Mouse (Mus musculus): ENCODE measurements around the gene Krtap31-1. TPM values are rescaled to one million over a fixed set of nuclear protein-coding genes. Genes with fewer than 3 reads are reported as not detected.
"Not testable (repeated sequence)": the region's sequence is repeated elsewhere in the genome, so short reads cannot be mapped to it uniquely, and the experiment has no call there.

Gene Krtap31-1
- polyA plus RNA-seq (2012; ENCODE audit: insufficient read depth, insufficient read length, missing spikeins): not detected in 2 replicates

DNA sequence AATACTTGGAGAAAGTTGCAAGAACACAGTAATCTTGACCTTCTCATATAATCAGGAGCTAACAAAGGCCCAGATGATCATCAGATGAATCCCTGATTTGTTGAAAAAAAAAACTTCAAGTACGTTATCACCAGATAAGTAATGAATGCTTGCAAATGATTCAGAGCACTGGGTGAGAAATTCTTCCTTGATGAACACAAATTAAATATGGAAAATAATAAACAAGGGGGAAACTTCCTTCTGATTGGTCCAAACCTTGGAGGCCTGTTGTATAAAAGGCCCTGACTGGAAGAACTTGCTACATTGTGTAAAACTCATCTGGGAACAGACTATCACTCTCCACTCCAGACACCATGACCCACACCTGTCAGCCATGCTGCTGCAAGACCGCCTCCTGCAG is at the start of gene Krtap31-1:
TSS of gene Krtap31-1 (plus strand) at position 301 of the 400 bp plus-strand sequence.
- Histone ChIP-seq H3K4me1 (ENCODE audit: control insufficient read depth, insufficient read depth, insufficient read length, low read length) (no peaks in the 10 kb centered on the region), H3K4me3 (ENCODE audit: insufficient read depth, low read depth, low read length) (no peak within 1 kb of the TSS), H3K27ac (replicated peaks; ENCODE audit: low read depth, low read length) (no peak within 1 kb of the TSS)

DNA sequence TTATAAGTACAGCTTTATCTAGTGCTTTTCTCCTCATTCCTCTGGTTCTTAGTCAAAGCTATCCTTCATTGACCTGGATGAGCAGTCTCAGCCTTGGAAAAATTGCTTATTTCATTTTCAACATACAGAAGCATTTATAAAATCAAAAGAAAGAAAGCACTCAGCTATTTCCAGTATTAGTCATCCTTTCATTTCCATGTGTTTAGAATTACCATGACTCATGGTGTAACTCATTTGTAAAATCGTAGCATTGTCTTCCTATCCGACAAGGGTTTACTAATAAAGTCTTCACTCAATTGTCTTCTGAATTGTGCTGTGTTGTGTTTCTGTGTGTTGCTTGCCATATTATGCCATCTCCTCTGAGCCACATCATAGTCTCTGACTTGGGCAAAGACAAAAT is 49.0 kb upstream of the Krtap31-1 start:
- Histone ChIP-seq H3K27ac (replicated peaks; ENCODE audit: low read depth, low read length) (no peak overlapping the region), H3K4me3 (ENCODE audit: insufficient read depth, low read depth, low read length) (no peak overlapping the region), H3K4me1 (ENCODE audit: control insufficient read depth, insufficient read depth, insufficient read length, low read length) (no peaks in the 10 kb centered on the region)

DNA sequence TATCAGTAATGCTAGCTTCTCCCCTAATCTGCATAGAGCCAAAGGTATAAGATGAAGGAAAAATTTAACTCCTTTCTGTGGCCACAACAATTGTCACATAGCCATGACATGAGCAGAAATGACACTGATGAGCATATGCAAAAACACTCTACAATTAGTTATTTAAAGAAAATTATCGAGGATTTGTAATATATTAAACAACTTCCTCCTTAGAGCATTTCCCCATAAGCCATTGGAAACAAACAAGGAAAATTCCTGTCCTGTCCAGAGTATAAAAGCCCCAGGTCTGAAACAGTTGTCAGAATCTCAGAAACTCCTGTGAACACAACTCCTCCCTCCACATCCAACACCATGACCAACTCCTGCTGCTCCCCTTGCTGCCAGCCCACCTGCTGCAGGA is 43.5 kb upstream of the Krtap31-1 start, which contains the start of gene Gm11559:
TSS of gene Gm11559 (plus strand) at position 301 of the 400 bp plus-strand sequence.
- H3K27ac ChIP-seq (replicated peaks; ENCODE audit: low read depth, low read length); H3K4me1 ChIP-seq (ENCODE audit: control insufficient read depth, insufficient read depth, insufficient read length, low read length); H3K4me3 ChIP-seq (ENCODE audit: insufficient read depth, low read depth, low read length): not testable (repeated sequence)

DNA sequence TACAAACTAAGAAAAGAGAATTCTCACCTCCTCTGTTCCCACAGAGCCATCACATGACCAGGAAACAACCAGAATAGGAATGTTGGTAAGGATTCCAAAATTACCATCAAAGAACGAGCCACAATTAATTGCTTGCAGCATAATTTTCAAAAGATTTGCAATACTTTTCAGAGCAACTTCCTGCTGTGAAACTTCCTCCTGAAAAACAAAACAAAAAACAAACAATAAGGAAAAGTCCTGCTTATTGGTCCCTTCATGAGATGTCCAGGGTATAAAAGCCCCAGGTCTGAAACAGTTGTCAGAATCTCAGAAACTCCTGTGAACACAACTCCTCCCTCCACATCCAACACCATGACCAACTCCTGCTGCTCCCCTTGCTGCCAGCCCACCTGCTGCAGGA is 34.6 kb upstream of the Krtap31-1 start, which contains the start of gene Krtap9-1:
TSS of gene Krtap9-1 (plus strand) at position 301 of the 400 bp plus-strand sequence.
- H3K4me3 ChIP-seq (ENCODE audit: insufficient read depth, low read depth, low read length): not testable (repeated sequence)

DNA sequence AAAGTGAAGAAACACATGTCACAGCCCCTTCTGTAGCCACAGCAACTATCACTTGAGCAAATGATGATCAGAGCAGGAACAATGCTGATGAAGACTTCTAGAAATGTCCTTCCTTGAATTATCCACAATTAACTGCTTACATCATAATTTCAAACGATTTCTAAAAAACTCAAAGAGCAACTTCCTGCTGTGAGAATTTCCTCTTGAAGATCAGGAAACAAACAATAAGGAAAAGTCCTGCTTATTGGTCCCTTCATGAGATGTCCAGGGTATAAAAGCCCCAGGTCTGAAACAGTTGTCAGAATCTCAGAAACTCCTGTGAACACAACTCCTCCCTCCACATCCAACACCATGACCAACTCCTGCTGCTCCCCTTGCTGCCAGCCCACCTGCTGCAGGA is 28.8 kb upstream of the Krtap31-1 start, which contains the start of gene Gm11567:
TSS of gene Gm11567 (plus strand) at position 301 of the 400 bp plus-strand sequence.
- H3K27ac ChIP-seq (replicated peaks; ENCODE audit: low read depth, low read length); H3K4me3 ChIP-seq (ENCODE audit: insufficient read depth, low read depth, low read length); H3K4me1 ChIP-seq (ENCODE audit: control insufficient read depth, insufficient read depth, insufficient read length, low read length): not testable (repeated sequence)

More for the DNA sequence above, 34.6 kb upstream of the Krtap31-1 start, which contains the start of gene Krtap9-1:
- not testable (repeated sequence) for H3K4me1 ChIP-seq (ENCODE audit: control insufficient read depth, insufficient read depth, insufficient read length, low read length); H3K27ac ChIP-seq (replicated peaks; ENCODE audit: low read depth, low read length)

DNA sequence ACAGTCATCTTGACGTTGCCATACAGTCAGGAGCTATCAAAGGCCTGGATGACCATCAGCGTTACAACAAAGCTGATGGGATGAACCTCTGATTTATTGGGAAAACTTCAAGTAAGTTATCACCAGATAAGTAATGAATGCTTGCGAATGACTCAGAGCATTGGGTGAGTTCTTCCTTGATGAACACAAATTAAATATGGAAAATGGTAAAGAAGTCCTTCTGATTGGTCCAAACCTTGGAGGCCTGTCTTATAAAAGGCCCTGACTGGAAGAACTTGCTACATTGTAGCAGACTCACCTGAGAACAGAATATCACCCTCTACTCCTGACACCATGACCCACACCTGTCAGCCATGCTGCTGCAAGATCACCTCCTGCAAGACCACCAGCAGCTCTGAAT is 6.7 kb downstream of the Krtap31-1 start, which contains the start of gene Gm11565:
TSS of gene Gm11565 (plus strand) at position 301 of the 400 bp plus-strand sequence.
- Histone ChIP-seq H3K4me1 (ENCODE audit: control insufficient read depth, insufficient read depth, insufficient read length, low read length) (no peaks in the 10 kb centered on the region), H3K27ac (replicated peaks; ENCODE audit: low read depth, low read length) (no peak within 1 kb of the TSS), H3K4me3 (ENCODE audit: insufficient read depth, low read depth, low read length) (no peak within 1 kb of the TSS)

DNA sequence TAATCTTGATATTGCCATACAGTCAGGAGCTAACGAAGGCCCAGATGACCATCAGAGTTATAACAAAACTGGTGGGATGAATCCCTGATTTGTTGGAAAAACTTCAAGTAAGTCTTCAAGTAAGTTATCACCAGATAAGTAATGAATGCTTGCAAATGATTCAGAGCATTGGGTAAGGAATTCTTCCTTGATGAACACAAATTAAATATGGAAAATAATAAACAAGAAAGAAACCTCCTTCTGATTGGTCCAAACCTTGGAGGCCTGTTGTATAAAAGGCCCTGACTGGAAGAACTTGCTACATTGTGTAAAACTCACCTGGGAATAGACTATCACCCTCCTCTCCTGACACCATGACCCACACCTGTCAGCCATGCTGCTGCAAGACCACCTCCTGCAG is 28.3 kb downstream of the Krtap31-1 start, which contains the start of gene Krtap31-2:
TSS of gene Krtap31-2 (plus strand) at position 301 of the 400 bp plus-strand sequence.
- H3K4me3 ChIP-seq (ENCODE audit: insufficient read depth, low read depth, low read length): no peak within 1 kb of the TSS
- H3K27ac ChIP-seq (replicated peaks; ENCODE audit: low read depth, low read length): no peak within 1 kb of the TSS
- no peaks in the 10 kb centered on the region for H3K4me1 ChIP-seq (ENCODE audit: control insufficient read depth, insufficient read depth, insufficient read length, low read length)

DNA sequence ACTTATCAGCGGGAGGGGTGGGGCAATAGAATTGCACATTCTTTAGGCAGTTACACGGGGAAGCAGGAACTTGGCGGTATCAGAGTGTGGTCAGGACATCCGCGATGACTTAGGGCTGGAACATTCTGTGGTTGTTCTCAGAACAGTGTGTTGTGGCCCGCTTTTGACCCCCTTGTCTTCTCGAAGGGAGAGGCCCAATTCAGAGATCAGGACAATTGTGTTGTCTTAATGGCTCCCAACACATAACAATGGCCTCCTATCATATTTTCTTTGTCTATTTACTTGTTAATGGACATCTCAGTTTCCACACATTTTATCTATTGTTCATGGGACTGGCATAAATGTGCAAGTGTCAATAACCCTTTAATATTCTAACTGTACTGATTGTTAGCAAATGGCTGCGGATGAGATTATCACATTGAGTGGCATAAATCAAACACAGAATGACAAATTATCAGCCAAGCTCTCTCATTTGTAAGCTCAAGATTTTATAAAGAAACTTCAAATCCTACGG is 30.1 kb downstream of the Krtap31-1 start:
- Histone ChIP-seq H3K27ac (replicated peaks; ENCODE audit: low read depth, low read length) (no peak overlapping the region), H3K4me1 (ENCODE audit: control insufficient read depth, insufficient read depth, insufficient read length, low read length) (no peaks in the 10 kb centered on the region), H3K4me3 (ENCODE audit: insufficient read depth, low read depth, low read length) (no peak overlapping the region)

DNA sequence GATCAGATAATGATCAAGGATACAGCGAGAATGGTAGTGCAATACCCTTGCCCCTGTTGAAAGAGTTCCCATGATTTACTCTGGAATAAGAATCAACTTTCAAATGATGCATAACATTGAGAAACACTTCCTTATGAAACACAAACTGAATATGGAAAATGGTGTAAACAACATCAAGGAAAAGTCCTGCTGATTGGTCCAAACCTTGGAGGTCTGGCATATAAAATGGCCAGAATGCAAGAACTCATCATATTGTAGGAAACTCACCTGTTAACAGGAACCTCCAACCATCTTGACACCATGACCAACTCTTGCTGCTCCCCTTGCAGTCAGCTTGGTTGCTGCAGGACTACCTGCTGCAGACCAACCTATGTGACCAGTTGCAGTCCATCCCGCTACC is 40.5 kb downstream of the Krtap31-1 start, which contains the start of gene Krtap9-5:
TSS of gene Krtap9-5 (plus strand) at position 301 of the 400 bp plus-strand sequence.
- no peak within 1 kb of the TSS for H3K4me3 ChIP-seq (ENCODE audit: insufficient read depth, low read depth, low read length)
- no peak within 1 kb of the TSS for H3K27ac ChIP-seq (replicated peaks; ENCODE audit: low read depth, low read length)
- no peaks in the 10 kb centered on the region for H3K4me1 ChIP-seq (ENCODE audit: control insufficient read depth, insufficient read depth, insufficient read length, low read length)

Other genes starting within 250 kb of the Krtap31-1 start
- not detected in 2 replicates for gene Gm11563, start 249.0 kb upstream of the Krtap31-1 start, polyA plus RNA-seq (2012; ENCODE audit: insufficient read depth, insufficient read length, missing spikeins)
- gene Krtap4-6, start 242.0 kb upstream of the Krtap31-1 start, polyA plus RNA-seq (2012; ENCODE audit: insufficient read depth, insufficient read length, missing spikeins): not detected in 2 replicates
- not detected in 2 replicates for gene Gm14190, start 217.2 kb upstream of the Krtap31-1 start, polyA plus RNA-seq (2012; ENCODE audit: insufficient read depth, insufficient read length, missing spikeins)
- gene Gm14180, start 173.6 kb upstream of the Krtap31-1 start, polyA plus RNA-seq (2012; ENCODE audit: insufficient read depth, insufficient read length, missing spikeins): not detected in 2 replicates
- not detected in 2 replicates for gene Gm11595, start 135.0 kb upstream of the Krtap31-1 start, polyA plus RNA-seq (2012; ENCODE audit: insufficient read depth, insufficient read length, missing spikeins)
- not detected in 2 replicates for gene Krtap4-8, start 127.2 kb upstream of the Krtap31-1 start, polyA plus RNA-seq (2012; ENCODE audit: insufficient read depth, insufficient read length, missing spikeins)
- gene Krtap4-9, start 122.7 kb upstream of the Krtap31-1 start, polyA plus RNA-seq (2012; ENCODE audit: insufficient read depth, insufficient read length, missing spikeins): not detected in 2 replicates
- not detected in 2 replicates for gene Gm11596, start 114.5 kb upstream of the Krtap31-1 start, polyA plus RNA-seq (2012; ENCODE audit: insufficient read depth, insufficient read length, missing spikeins)
- gene Gm11569, start 109.0 kb upstream of the Krtap31-1 start, polyA plus RNA-seq (2012; ENCODE audit: insufficient read depth, insufficient read length, missing spikeins): not detected in 2 replicates
- gene Gm11554, start 103.5 kb upstream of the Krtap31-1 start, polyA plus RNA-seq (2012; ENCODE audit: insufficient read depth, insufficient read length, missing spikeins): not detected in 2 replicates
- gene Krtap4-13, start 98.0 kb upstream of the Krtap31-1 start, polyA plus RNA-seq (2012; ENCODE audit: insufficient read depth, insufficient read length, missing spikeins): not detected in 2 replicates
- gene Gm11564, start 92.3 kb upstream of the Krtap31-1 start, polyA plus RNA-seq (2012; ENCODE audit: insufficient read depth, insufficient read length, missing spikeins): not detected in 2 replicates
- not detected in 2 replicates for gene 2300003K06Rik, start 69.9 kb upstream of the Krtap31-1 start, polyA plus RNA-seq (2012; ENCODE audit: insufficient read depth, insufficient read length, missing spikeins)
- not detected in 2 replicates for gene Krtap4-16, start 56.3 kb upstream of the Krtap31-1 start, polyA plus RNA-seq (2012; ENCODE audit: insufficient read depth, insufficient read length, missing spikeins)
- not detected in 2 replicates for gene Gm11568, start 50.0 kb upstream of the Krtap31-1 start, polyA plus RNA-seq (2012; ENCODE audit: insufficient read depth, insufficient read length, missing spikeins)
- gene Gm11559, start 43.4 kb upstream of the Krtap31-1 start, polyA plus RNA-seq (2012; ENCODE audit: insufficient read depth, insufficient read length, missing spikeins): not detected in 2 replicates
- gene Krtap9-1, start 34.5 kb upstream of the Krtap31-1 start, polyA plus RNA-seq (2012; ENCODE audit: insufficient read depth, insufficient read length, missing spikeins): not detected in 2 replicates
- gene Gm11567, start 28.7 kb upstream of the Krtap31-1 start, polyA plus RNA-seq (2012; ENCODE audit: insufficient read depth, insufficient read length, missing spikeins): not detected in 2 replicates
- gene Gm11565, start 6.8 kb downstream of the Krtap31-1 start, polyA plus RNA-seq (2012; ENCODE audit: insufficient read depth, insufficient read length, missing spikeins): not detected in 2 replicates
- not detected in 2 replicates for gene Krtap31-2, start 28.4 kb downstream of the Krtap31-1 start, polyA plus RNA-seq (2012; ENCODE audit: insufficient read depth, insufficient read length, missing spikeins)
- not detected in 2 replicates for gene Krtap9-5, start 40.6 kb downstream of the Krtap31-1 start, polyA plus RNA-seq (2012; ENCODE audit: insufficient read depth, insufficient read length, missing spikeins)
- not detected in 2 replicates for gene Krtap29-1, start 71.1 kb downstream of the Krtap31-1 start, polyA plus RNA-seq (2012; ENCODE audit: insufficient read depth, insufficient read length, missing spikeins)
- gene Krtap16-1, start 78.7 kb downstream of the Krtap31-1 start, polyA plus RNA-seq (2012; ENCODE audit: insufficient read depth, insufficient read length, missing spikeins): not detected in 2 replicates
- not detected in 2 replicates for gene Krtap17-1, start 86.1 kb downstream of the Krtap31-1 start, polyA plus RNA-seq (2012; ENCODE audit: insufficient read depth, insufficient read length, missing spikeins)
- not detected in 2 replicates for gene Krt33a, start 108.3 kb downstream of the Krtap31-1 start, polyA plus RNA-seq (2012; ENCODE audit: insufficient read depth, insufficient read length, missing spikeins)
- gene Krt33b, start 121.9 kb downstream of the Krtap31-1 start, polyA plus RNA-seq (2012; ENCODE audit: insufficient read depth, insufficient read length, missing spikeins): not detected in 2 replicates
- not detected in 2 replicates for gene Krt34, start 133.6 kb downstream of the Krtap31-1 start, polyA plus RNA-seq (2012; ENCODE audit: insufficient read depth, insufficient read length, missing spikeins)
- gene Krt31, start 142.6 kb downstream of the Krtap31-1 start, polyA plus RNA-seq (2012; ENCODE audit: insufficient read depth, insufficient read length, missing spikeins): not detected in 2 replicates
- not detected in 2 replicates for gene Krt32, start 180.3 kb downstream of the Krtap31-1 start, polyA plus RNA-seq (2012; ENCODE audit: insufficient read depth, insufficient read length, missing spikeins)
- not detected in 2 replicates for gene Krt35, start 188.3 kb downstream of the Krtap31-1 start, polyA plus RNA-seq (2012; ENCODE audit: insufficient read depth, insufficient read length, missing spikeins)
- 1.4 TPM in 2 replicates for gene Krt36, start 197.7 kb downstream of the Krtap31-1 start, polyA plus RNA-seq (2012; ENCODE audit: insufficient read depth, insufficient read length, missing spikeins)
- gene Krt13, start 213.6 kb downstream of the Krtap31-1 start, polyA plus RNA-seq (2012; ENCODE audit: insufficient read depth, insufficient read length, missing spikeins): not detected in 2 replicates
- gene Krt15, start 228.0 kb downstream of the Krtap31-1 start, polyA plus RNA-seq (2012; ENCODE audit: insufficient read depth, insufficient read length, missing spikeins): 0.67 and 2.4 TPM in 2 replicates
- 0.87 TPM in 1 of 2 replicates, not detected in the other for gene Krt19, start 240.7 kb downstream of the Krtap31-1 start, polyA plus RNA-seq (2012; ENCODE audit: insufficient read depth, insufficient read length, missing spikeins)

All from brown adipose tissue, adult 24 weeks (tissue).